Mouse (Mus musculus) G1E (cell line): Measurements from ENCODE around the gene Ube2c. TPM values are rescaled to one million over a fixed set of nuclear protein-coding genes. Genes with fewer than 3 reads are reported as not detected.

Source experiments
- ATAC-seq: 2 replicates; pipeline ENCODE4 v1.8.0; 2016; ENCODE audit warnings: mild to moderate bottlenecking; ENCODE audit not compliant: insufficient number of reproducible peaks, poor library complexity, low FRiP score, severe bottlenecking; ENCODE audit errors: extremely low read depth
- DNase-seq: peaks from one replicate; pipeline ENCODE4 v3.0.0; 2012; ENCODE audit warnings: low spot score
- H3K27me3 ChIP-seq: 2 replicates; pipeline ENCODE4 v1.6.1; 2012; ENCODE audit warnings: mild to moderate bottlenecking, low read length, inconsistent platforms; ENCODE audit not compliant: insufficient read depth
- H3K36me3 ChIP-seq: replicated peaks from 2 replicates; pipeline ENCODE3; 2012; ENCODE audit warnings: mild to moderate bottlenecking, inconsistent platforms
- H3K4me1 ChIP-seq: 2 replicates; pipeline ENCODE4 v1.6.1; 2012; ENCODE audit warnings: low read depth, low read length, inconsistent platforms, mixed read lengths; ENCODE audit not compliant: insufficient read depth
- H3K4me3 ChIP-seq: 2 replicates; pipeline ENCODE4 v1.5.1; 2012; ENCODE audit warnings: low read depth, mild to moderate bottlenecking, inconsistent platforms, low read length, moderate library complexity, mixed read lengths
- H3K9me3 ChIP-seq: replicated peaks from 2 replicates; pipeline ENCODE4 v1.6.1; 2012; ENCODE audit warnings: inconsistent platforms
- CTCF ChIP-seq: IDR thresholded peaks from 2 replicates; pipeline ENCODE4 v1.5.1; 2012; ENCODE audit warnings: low read depth, low read length, inconsistent platforms, mixed read lengths
- GATA1 ChIP-seq: IDR thresholded peaks from 2 replicates; pipeline ENCODE4 v1.6.1; 2012; ENCODE audit warnings: borderline replicate concordance, low read length, inconsistent platforms, mixed read lengths
- GATA2 ChIP-seq: IDR thresholded peaks from 2 replicates; pipeline ENCODE4 v1.6.1; 2012; ENCODE audit warnings: low read depth, low read length, inconsistent platforms, borderline replicate concordance
- POLR2AphosphoS5 ChIP-seq: IDR thresholded peaks from 2 replicates; pipeline ENCODE4 v1.6.1; 2012; ENCODE audit warnings: low read depth, low read length, inconsistent platforms; ENCODE audit not compliant: insufficient replicate concordance
- TAL1 ChIP-seq: conservative IDR thresholded peaks from 2 replicates; pipeline ENCODE4 v1.6.1; 2012; ENCODE audit warnings: low read depth, low read length, inconsistent platforms, mixed read lengths
- polyA plus RNA-seq: library from polyadenylated mRNA; stranded (reverse); fragments of >175 nt; gene quantifications from 2 replicates; pipeline ENCODE4 v1.2.3, GENCODE M21; 2012
- total RNA-seq, 2 experiments: library from RNA; stranded (forward) in 1 of 2; stranded (reverse) in 1 of 2; fragments of 200-1000 nt in 1 of 2; fragments of >200 nt in 1 of 2; fragmentation: Nextera tagmentation in 1 of 2; gene quantifications; 2 replicates each; pipeline ENCODE4 v1.2.3; 2014 to 2017

The Ube2c gene
- total RNA-seq (2014; fragmentation: Nextera tagmentation) (351 and 411 TPM in 2 replicates), total RNA-seq (2017) (127 and 135 TPM in 2 replicates), polyA plus RNA-seq (102 and 111 TPM in 2 replicates)

DNA sequence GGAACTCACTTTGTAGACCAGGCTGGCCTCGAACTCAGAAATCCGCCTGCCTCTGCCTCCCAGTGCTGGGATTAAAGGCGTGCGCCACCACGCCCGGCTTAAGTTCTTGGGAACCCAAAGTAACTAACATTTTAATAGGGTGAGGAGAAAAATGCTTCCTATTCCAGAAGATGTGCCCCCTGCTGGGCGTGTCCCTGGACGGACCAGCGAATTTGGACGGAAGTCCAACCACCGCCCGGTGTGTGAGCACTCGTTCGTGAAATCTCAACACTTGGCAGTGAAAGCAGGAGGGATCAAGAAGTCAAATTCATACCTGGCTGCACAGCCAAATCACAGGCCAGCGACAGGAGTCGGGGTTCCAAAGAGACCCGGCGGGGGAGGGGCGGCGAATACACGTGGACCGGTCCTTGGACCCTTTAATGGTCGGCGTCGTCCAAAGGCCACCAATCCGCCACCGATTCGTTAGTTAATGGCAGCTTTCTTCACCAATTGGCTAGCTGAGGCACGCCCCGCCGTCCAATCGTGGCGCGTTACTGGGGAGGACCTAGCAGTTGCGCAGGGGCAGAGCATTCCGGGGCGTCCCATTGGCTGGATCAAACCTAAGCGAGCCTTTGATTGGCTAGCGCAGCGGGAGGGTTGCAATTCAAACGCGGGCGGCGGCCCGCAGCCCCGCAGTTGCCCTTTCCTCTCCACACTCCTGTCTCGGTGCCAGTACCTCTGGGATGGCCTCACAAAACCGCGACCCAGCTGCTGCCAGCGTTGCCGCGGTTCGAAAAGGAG, at the start of gene Ube2c:
TSS of gene Ube2c (plus strand) at position 641 of the 780 bp plus-strand sequence.
- peak; percentile 99 for ATAC-seq
- H3K36me3 ChIP-seq: peaks cover 74% of the 10 kb centered on the region

DNA sequence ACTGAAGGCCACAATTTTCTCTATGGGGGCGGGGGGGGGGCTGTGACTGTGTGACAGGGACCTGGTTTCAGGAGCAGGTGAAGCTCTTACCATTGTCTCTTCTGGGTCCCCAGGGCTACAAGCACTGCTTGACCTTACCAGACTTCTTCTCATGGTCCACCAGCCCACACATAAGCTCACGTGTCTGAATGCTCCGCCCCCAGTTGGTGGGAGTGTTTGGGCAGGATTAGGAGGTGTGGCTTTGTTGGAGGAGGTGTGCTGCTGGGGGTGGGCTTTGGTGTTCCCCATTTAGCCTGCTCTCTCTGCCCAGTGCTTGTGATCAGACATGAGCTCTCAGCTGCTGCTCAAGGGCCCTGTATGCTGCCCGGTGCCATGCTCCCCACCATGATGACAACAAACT, 46.4 kb upstream of the Ube2c start:
- Histone ChIP-seq H3K36me3 (no peaks in the 10 kb centered on the region), H3K9me3 (no peaks in the 10 kb centered on the region), H3K27me3 (peaks cover 3% of the 10 kb centered on the region), H3K4me1 (no peaks in the 10 kb centered on the region), H3K4me3 (no peak overlapping the region)
- TF ChIP-seq CTCF: no peak
- TF ChIP-seq POLR2AphosphoS5: no peak
- TF ChIP-seq GATA1: no peak
- TF ChIP-seq GATA2: no peak
- TF ChIP-seq TAL1: no peak
- no peak for ATAC-seq
- DNase-seq: no peak

More for the DNA sequence above, at the start of gene Ube2c:
- DNase-seq: peak; percentile 100
- Histone ChIP-seq H3K4me1 (peaks cover 55% of the 10 kb centered on the region), H3K9me3 (no peaks in the 10 kb centered on the region), H3K27me3 (no peaks in the 10 kb centered on the region), H3K4me3 (peak within 1 kb of the TSS; percentile 75)
- TF ChIP-seq TAL1 (no peak), POLR2AphosphoS5 (no peak), GATA2 (no peak), GATA1 (no peak), CTCF (no peak)

DNA sequence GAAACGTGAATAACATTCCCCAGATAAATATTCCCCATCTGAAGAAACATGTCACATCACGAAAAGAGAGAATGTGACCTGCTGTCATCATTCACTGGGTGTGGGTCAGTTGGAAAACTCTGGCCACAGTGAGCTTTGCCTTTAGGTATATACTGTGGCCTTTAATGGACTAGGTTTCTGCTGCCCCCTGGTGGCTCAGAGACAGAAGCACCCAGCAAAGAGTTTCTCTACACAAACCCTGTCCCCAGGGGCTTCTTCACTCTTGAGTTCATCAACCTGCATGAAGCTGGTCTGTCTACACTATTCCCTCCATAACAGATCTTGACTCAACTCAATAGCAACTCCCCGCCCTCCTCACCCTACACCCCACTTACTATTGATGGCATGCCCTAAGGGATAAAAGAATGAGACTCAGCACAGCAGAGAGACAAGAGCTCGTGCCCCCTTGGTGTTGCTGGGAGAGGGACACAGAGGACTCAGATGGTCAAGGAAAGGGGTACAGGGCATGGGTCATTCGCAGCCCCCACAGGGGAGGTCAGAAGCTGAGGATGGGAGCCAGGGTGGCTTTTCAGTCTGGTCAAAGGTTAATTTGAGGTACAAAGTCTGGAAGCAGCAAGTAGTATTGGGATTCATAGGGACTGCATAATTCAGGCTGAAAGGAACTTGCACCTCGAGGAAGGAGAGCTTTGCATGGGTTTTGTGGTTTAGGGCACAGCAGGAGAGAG, 43.6 kb upstream of the Ube2c start:
- ATAC-seq: 0 out of 2 replicates have a peak, but pooled peaks have one; percentile 34
- H3K36me3 ChIP-seq: no peaks in the 10 kb centered on the region
- H3K27me3 ChIP-seq: peaks cover 3% of the 10 kb centered on the region
- peak; percentile 40 for DNase-seq
- H3K4me3 ChIP-seq: no peak overlapping the region
- TF ChIP-seq POLR2AphosphoS5: no peak
- no peak for TF ChIP-seq CTCF
- TF ChIP-seq GATA2: no peak
- TF ChIP-seq TAL1: no peak
- no peak for TF ChIP-seq GATA1
- H3K4me1 ChIP-seq: no peaks in the 10 kb centered on the region
- no peaks in the 10 kb centered on the region for H3K9me3 ChIP-seq

DNA sequence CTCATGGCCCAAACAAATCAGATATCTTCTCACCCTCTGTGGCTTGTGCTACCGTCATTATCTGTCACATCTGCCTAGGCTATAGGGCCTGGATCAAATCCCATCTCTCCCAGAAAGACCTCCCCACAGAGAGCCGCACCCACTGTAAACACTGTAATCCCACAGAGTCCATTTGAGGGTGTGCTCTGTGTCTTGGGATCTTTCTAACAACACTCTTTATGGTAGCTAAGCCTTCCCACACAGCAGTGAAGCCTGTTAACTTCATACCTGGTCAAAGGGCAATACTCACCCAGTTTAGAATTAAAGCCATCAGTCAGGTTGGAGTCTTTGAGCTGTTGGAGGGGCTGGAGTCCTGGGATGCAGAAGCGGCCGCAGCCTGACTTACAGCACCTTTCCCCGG, 38.0 kb upstream of the Ube2c start:
- Histone ChIP-seq H3K36me3 (no peaks in the 10 kb centered on the region), H3K4me3 (no peak overlapping the region), H3K9me3 (no peaks in the 10 kb centered on the region), H3K4me1 (no peaks in the 10 kb centered on the region), H3K27me3 (peaks cover 16% of the 10 kb centered on the region)
- DNase-seq (no peak), ATAC-seq (no peak)
- TF ChIP-seq POLR2AphosphoS5: no peak

DNA sequence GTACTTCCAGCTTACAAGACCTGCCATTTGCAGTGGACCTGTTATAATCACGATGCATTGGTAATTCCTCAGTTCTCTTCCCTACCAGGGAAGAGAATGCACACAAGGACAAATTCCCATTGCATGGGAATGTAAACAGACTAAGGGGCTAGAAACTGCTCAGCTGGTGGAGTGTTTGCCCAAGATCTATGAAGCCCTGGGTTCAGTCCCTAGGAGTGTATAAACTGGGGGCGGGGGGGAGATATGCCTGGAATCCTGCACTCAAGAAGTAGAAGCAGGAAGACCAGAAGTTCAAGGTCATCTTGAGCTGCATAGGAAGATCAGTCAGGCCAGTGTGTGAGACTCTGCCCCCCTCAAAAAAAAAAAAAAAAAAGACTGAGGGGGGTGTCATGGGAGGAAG, 36.4 kb upstream of the Ube2c start:
- ATAC-seq: no peak
- H3K4me3 ChIP-seq: no peak overlapping the region
- no peak for TF ChIP-seq CTCF
- TF ChIP-seq GATA1: no peak
- no peak for TF ChIP-seq GATA2
- TF ChIP-seq TAL1: no peak
- no peak for TF ChIP-seq POLR2AphosphoS5

DNA sequence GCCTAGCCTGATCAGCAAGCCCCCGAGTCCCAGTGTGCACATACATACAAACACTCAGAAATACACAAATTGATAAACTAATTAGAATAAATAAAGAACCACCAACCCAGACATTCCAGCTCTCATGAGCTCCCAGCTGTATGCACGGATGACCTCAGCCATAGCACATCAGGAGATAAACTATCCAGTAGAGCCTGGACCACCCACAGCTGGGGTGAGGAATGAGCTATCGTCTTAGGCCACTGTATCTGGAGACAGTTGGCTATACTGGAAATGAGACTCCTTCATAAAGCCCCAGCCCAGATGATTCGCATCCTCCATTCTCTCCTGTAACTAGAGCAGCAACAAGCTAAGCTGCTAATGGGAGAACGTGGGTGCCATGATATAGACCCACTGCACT, 34.9 kb upstream of the Ube2c start:
- no peak for ATAC-seq

More for the DNA sequence above, 36.4 kb upstream of the Ube2c start:
- no peak for DNase-seq
- Histone ChIP-seq H3K4me1 (no peaks in the 10 kb centered on the region), H3K9me3 (no peaks in the 10 kb centered on the region), H3K27me3 (peaks cover 16% of the 10 kb centered on the region), H3K36me3 (no peaks in the 10 kb centered on the region)

More for the DNA sequence above, 34.9 kb upstream of the Ube2c start:
- H3K27me3 ChIP-seq: peaks cover 17% of the 10 kb centered on the region
- no peaks in the 10 kb centered on the region for H3K4me1 ChIP-seq
- H3K4me3 ChIP-seq: no peak overlapping the region
- no peaks in the 10 kb centered on the region for H3K9me3 ChIP-seq
- DNase-seq: no peak
- no peaks in the 10 kb centered on the region for H3K36me3 ChIP-seq
- no peak for TF ChIP-seq POLR2AphosphoS5
